Mouse (Mus musculus): ENCODE data around the gene Rgs14. TPM values are rescaled to one million over a fixed set of nuclear protein-coding genes. Genes with fewer than 3 reads are reported as not detected.

Gene Rgs14
- total and polyA plus RNA-seq, 2 experiments: 0.28 to 0.70 TPM

DNA sequence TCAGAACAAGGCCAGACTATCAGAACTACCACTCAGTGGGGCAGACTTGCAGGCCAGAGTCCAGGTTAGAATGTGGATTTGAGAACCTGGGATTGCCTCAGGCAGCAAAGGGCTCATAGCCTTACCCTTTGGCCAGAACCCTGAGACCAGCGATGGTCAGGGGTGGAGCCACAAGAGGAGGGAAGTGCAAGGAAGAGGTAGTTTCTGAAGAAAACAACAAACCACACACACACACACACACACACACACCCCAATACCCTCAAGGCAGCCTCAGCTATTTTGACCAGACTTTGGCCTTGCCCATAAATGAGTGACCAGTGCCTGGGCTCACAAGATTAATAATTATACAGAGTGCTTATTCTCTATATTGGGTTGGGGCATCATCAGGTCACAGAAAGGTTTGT lies 22.1 kb downstream of the Rgs14 start:
- Histone ChIP-seq H3K79me2 (ENCODE audit: control insufficient read depth, insufficient read depth, low read length) (no peaks in the 10 kb centered on the region), H3K36me3 (ENCODE audit: control insufficient read depth, insufficient read depth, low read length) (no peaks in the 10 kb centered on the region), H3K27me3 (ENCODE audit: control insufficient read depth, insufficient read depth, low read length) (no peaks in the 10 kb centered on the region), H3K27ac (replicated peaks; ENCODE audit: insufficient read depth, low read depth, low read length) (peak overlapping the region; percentile 97), H3K9ac (ENCODE audit: low read depth, low read length) (no peak overlapping the region), H3K4me3 (ENCODE audit: insufficient read depth, low read depth, low read length) (no peak overlapping the region), H3K4me1 (ENCODE audit: control insufficient read depth, insufficient read depth, low read length) (peaks cover 10% of the 10 kb centered on the region)
- peak; percentile 94 for DNase-seq (ENCODE audit: extremely low read depth, low read depth, low spot score)
- TF ChIP-seq CTCF (IDR thresholded peaks at IDR 0.05; ENCODE audit: low read depth, low read length): no peak
- TF ChIP-seq POLR2A (IDR thresholded peaks at IDR 0.05; ENCODE audit: extremely low read depth, insufficient read depth, low read length): no peak
- WGBS: 16% methylated on average over 1 of the region's 1 CpGs

DNA sequence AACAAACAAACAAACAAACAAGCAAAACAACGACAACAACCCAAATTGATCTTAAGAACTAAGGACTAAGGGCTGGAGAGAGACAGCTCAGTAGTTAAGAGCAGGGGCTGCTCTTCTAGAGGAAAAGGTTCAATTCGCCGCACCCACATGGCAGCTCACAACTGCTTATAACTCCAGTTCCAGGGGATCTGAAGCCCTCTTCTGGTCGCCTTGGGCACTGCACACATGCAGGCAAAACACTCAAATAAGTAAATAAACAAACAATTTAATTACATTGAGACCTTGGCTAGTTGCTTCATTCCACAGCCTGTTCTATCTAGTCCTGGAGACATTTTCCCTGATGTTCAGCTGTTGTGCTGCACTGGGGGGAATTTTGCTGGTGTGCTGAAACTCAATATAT lies 23.4 kb downstream of the Rgs14 start:
- peak overlapping the region; percentile 97; the same call in 1 of the 2 replicates for H3K27ac ChIP-seq (replicated peaks; ENCODE audit: insufficient read depth, low read depth, low read length)
- WGBS: 84% methylated on average over 4 of the region's 4 CpGs
- DNase-seq (ENCODE audit: extremely low read depth, low read depth, low spot score): peak; percentile 18

DNA sequence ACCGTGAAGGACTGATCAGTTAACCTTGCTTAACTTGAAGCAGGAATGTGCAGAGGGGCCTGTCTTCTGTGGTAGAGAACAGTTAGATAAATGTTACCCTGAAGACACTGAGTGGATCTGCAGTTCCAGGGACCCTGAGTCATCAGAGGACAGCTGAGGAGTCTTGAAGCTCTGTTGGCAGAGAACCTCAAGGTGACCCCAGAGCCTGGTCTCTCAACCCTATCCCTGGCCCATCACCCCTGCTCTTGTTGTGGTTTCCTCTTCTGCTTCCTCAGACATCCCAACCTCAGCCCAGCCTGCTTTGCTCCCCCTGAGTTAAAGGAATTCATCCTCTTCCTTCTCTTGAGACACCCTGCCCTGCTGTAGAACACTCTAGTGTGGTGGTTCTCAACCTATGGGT lies 28.6 kb downstream of the Rgs14 start, which contains the start of gene Slc34a1:
TSS of gene Slc34a1 (plus strand) at position 100 of the 400 bp plus-strand sequence.
- no peaks in the 10 kb centered on the region for H3K36me3 ChIP-seq (ENCODE audit: control insufficient read depth, insufficient read depth, low read length)
- WGBS: 90% methylated on average over 1 of the region's 1 CpGs
- H3K4me3 ChIP-seq (ENCODE audit: insufficient read depth, low read depth, low read length): no peak within 1 kb of the TSS
- TF ChIP-seq CTCF (IDR thresholded peaks at IDR 0.05; ENCODE audit: low read depth, low read length): no peak
- TF ChIP-seq POLR2A (IDR thresholded peaks at IDR 0.05; ENCODE audit: extremely low read depth, insufficient read depth, low read length): no peak
- no peak within 1 kb of the TSS for H3K9ac ChIP-seq (ENCODE audit: low read depth, low read length)
- no peaks in the 10 kb centered on the region for H3K27me3 ChIP-seq (ENCODE audit: control insufficient read depth, insufficient read depth, low read length)
- DNase-seq (ENCODE audit: extremely low read depth, low read depth, low spot score): no peak
- no peaks in the 10 kb centered on the region for H3K4me1 ChIP-seq (ENCODE audit: control insufficient read depth, insufficient read depth, low read length)
- H3K27ac ChIP-seq (replicated peaks; ENCODE audit: insufficient read depth, low read depth, low read length): no peak within 1 kb of the TSS
- no peaks in the 10 kb centered on the region for H3K79me2 ChIP-seq (ENCODE audit: control insufficient read depth, insufficient read depth, low read length)

More for the DNA sequence above, 23.4 kb downstream of the Rgs14 start:
- no peaks in the 10 kb centered on the region for H3K36me3 ChIP-seq (ENCODE audit: control insufficient read depth, insufficient read depth, low read length)
- TF ChIP-seq POLR2A (IDR thresholded peaks at IDR 0.05; ENCODE audit: extremely low read depth, insufficient read depth, low read length) (no peak), CTCF (IDR thresholded peaks at IDR 0.05; ENCODE audit: low read depth, low read length) (peak; percentile 52)
- no peak overlapping the region for H3K4me3 ChIP-seq (ENCODE audit: insufficient read depth, low read depth, low read length)
- H3K27me3 ChIP-seq (ENCODE audit: control insufficient read depth, insufficient read depth, low read length): no peaks in the 10 kb centered on the region
- H3K79me2 ChIP-seq (ENCODE audit: control insufficient read depth, insufficient read depth, low read length): no peaks in the 10 kb centered on the region
- H3K4me1 ChIP-seq (ENCODE audit: control insufficient read depth, insufficient read depth, low read length): peaks cover 10% of the 10 kb centered on the region
- H3K9ac ChIP-seq (ENCODE audit: low read depth, low read length): no peak overlapping the region

DNA sequence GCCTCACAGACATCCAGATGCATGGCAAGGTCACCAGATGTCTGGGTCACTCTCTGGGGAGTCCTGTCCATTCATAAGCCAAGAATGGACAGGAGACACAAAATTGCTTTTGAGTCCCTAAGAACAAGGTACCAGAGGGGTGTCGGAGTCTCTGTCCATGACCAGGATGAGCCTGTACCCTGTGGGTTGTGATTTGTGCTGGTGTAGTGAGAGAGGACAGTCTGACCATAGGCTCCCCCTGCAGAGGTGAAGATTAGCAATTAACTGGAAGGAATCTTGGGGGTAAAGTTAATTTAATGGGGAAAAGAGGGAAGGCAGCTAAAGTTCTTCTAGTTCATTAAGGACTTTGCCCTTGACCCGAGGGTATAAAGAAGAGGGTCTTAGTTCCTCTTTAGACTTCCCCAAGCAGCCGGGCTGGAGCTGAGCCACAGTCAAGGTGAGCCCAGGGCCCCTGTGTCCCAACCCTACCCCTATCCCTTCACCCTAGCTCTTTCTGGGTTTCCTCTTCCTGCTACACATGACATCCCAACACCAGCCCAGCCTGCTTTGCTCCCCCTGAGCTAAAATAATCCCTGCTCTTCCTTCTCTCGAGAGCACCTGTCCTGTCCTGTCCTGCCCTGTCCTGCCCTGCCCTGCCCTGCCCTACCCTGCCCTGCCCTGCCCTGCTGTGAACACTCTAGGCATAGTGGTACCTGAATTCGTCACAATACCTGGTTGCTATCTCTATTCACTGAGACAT lies 29.9 kb downstream of the Rgs14 start:
- Histone ChIP-seq H3K4me3 (ENCODE audit: insufficient read depth, low read depth, low read length) (no peak overlapping the region), H3K36me3 (ENCODE audit: control insufficient read depth, insufficient read depth, low read length) (no peaks in the 10 kb centered on the region), H3K4me1 (ENCODE audit: control insufficient read depth, insufficient read depth, low read length) (no peaks in the 10 kb centered on the region), H3K27ac (replicated peaks; ENCODE audit: insufficient read depth, low read depth, low read length) (no peak overlapping the region), H3K9ac (ENCODE audit: low read depth, low read length) (no peak overlapping the region), H3K27me3 (ENCODE audit: control insufficient read depth, insufficient read depth, low read length) (no peaks in the 10 kb centered on the region), H3K79me2 (ENCODE audit: control insufficient read depth, insufficient read depth, low read length) (no peaks in the 10 kb centered on the region)
- DNase-seq (ENCODE audit: extremely low read depth, low read depth, low spot score): no peak
- no peak for TF ChIP-seq POLR2A (IDR thresholded peaks at IDR 0.05; ENCODE audit: extremely low read depth, insufficient read depth, low read length)
- no peak for TF ChIP-seq CTCF (IDR thresholded peaks at IDR 0.05; ENCODE audit: low read depth, low read length)
- 73% methylated on average over 5 of the region's 5 CpGs for WGBS

DNA sequence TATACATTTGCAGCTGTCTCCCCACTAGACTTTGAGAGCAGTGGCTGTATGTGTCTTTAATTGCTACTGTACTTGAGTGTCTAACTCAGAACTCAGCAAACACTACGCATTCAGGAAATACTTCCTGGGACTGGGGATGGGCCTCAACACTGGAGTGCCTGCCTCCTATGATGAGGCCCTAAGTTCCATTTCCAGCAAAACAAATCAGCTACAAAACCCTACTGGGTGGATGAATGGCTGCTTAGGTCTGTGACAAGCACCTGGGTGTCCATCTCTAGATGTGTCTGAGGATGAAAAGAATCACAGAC lies 30.5 kb downstream of the Rgs14 start:
- H3K4me1 ChIP-seq (ENCODE audit: control insufficient read depth, insufficient read depth, low read length): no peaks in the 10 kb centered on the region
- WGBS: 79% methylated on average over 1 of the region's 1 CpGs
- H3K4me3 ChIP-seq (ENCODE audit: insufficient read depth, low read depth, low read length): no peak overlapping the region
- no peak overlapping the region for H3K9ac ChIP-seq (ENCODE audit: low read depth, low read length)
- no peak for TF ChIP-seq CTCF (IDR thresholded peaks at IDR 0.05; ENCODE audit: low read depth, low read length)
- no peak for TF ChIP-seq POLR2A (IDR thresholded peaks at IDR 0.05; ENCODE audit: extremely low read depth, insufficient read depth, low read length)
- no peaks in the 10 kb centered on the region for H3K36me3 ChIP-seq (ENCODE audit: control insufficient read depth, insufficient read depth, low read length)
- H3K27me3 ChIP-seq (ENCODE audit: control insufficient read depth, insufficient read depth, low read length): no peaks in the 10 kb centered on the region
- H3K27ac ChIP-seq (replicated peaks; ENCODE audit: insufficient read depth, low read depth, low read length): no peak overlapping the region
- DNase-seq (ENCODE audit: extremely low read depth, low read depth, low spot score): no peak
- H3K79me2 ChIP-seq (ENCODE audit: control insufficient read depth, insufficient read depth, low read length): no peaks in the 10 kb centered on the region

DNA sequence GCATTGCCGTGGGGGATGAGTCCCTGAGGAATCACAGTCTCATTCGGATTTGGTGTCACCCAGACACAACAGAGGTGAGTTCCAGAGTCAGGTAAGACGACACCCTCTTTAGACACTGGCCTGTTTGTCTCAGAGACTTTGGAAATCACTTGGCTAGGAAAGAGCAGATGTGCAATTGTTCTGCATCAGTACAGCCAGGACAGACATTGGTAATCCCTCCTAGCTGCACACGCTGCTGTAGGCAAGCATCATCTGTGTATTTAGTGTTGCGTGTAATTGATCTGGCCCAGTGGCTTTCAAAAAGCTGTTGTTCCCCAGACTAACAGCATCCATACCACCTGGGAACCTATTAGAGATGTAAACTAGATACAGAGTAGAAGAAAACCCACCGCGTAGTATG lies 33.7 kb downstream of the Rgs14 start:
- Histone ChIP-seq H3K27ac (replicated peaks; ENCODE audit: insufficient read depth, low read depth, low read length) (no peak overlapping the region), H3K4me3 (ENCODE audit: insufficient read depth, low read depth, low read length) (no peak overlapping the region), H3K9ac (ENCODE audit: low read depth, low read length) (no peak overlapping the region), H3K27me3 (ENCODE audit: control insufficient read depth, insufficient read depth, low read length) (no peaks in the 10 kb centered on the region), H3K36me3 (ENCODE audit: control insufficient read depth, insufficient read depth, low read length) (no peaks in the 10 kb centered on the region), H3K79me2 (ENCODE audit: control insufficient read depth, insufficient read depth, low read length) (no peaks in the 10 kb centered on the region), H3K4me1 (ENCODE audit: control insufficient read depth, insufficient read depth, low read length) (no peaks in the 10 kb centered on the region)
- WGBS: 83% methylated on average over 7 of the region's 7 CpGs
- DNase-seq (ENCODE audit: extremely low read depth, low read depth, low spot score): no peak
- TF ChIP-seq POLR2A (IDR thresholded peaks at IDR 0.05; ENCODE audit: extremely low read depth, insufficient read depth, low read length): no peak
- TF ChIP-seq CTCF (IDR thresholded peaks at IDR 0.05; ENCODE audit: low read depth, low read length): no peak

Measured in liver, adult 2 months (tissue).